In genomic region chr17:67779812-67780211, GRCm38 (mm10) we compare ENCODE assay signal across 7 mouse cellular contexts.
DNase-seq lines count a peak whose midpoint lies in the region; ATAC-seq and TF ChIP-seq lines count a peak whose summit lies in the region.

No protein-coding gene starts in this region.

- WGBS in forebrain, embryonic 13.5 days = 64% methylated on average over 4 of the region's 4 CpGs
- WGBS in limb, embryonic 10.5 days = 66% methylated on average over 4 of the region's 4 CpGs

- no peaks in the 10 kb centered on the region for H3K4me1 ChIP-seq in forebrain, embryonic 13.5 days
- H3K4me1 ChIP-seq in limb, embryonic 10.5 days = no peaks in the 10 kb centered on the region

- DNase-seq in left cerebral cortex, adult 2 months (ENCODE audit: extremely low spot score in 1 of 2, low spot score in 2 of 2) = no peak
- no peak for DNase-seq in left cerebral cortex, adult 18-20 months (ENCODE audit: low spot score in 2 of 2)
- peak; percentile 9 to 37 for DNase-seq in adrenal gland, postnatal 36 days
- peak; percentile 51 for DNase-seq in limb, embryonic 10.5 days (ENCODE audit: low spot score)
- DNase-seq in yolk sac, embryonic 10.5 days (ENCODE audit: low spot score) = peak; percentile 13
- no peak for DNase-seq in urinary bladder, postnatal 25 days (ENCODE audit: low spot score)

- no peak overlapping the region for H3K4me3 ChIP-seq in left cerebral cortex, adult 2 months
- H3K4me3 ChIP-seq in forebrain, embryonic 13.5 days = no peak overlapping the region
- H3K4me3 ChIP-seq in limb, embryonic 10.5 days = no peak overlapping the region

- no peak overlapping the region for H3K4me2 ChIP-seq in forebrain, embryonic 13.5 days

- no peaks in the 10 kb centered on the region for H3K9me3 ChIP-seq in forebrain, embryonic 13.5 days (replicated peaks)
- H3K9me3 ChIP-seq in limb, embryonic 10.5 days (replicated peaks) = no peaks in the 10 kb centered on the region

- peak; percentile 40 for TF ChIP-seq CTCF in left cerebral cortex, adult 2 months (IDR thresholded peaks at IDR 0.05)

- H3K27ac ChIP-seq in left cerebral cortex, adult 2 months = no peak overlapping the region
- H3K27ac ChIP-seq in forebrain, embryonic 13.5 days = no peak overlapping the region
- no peak overlapping the region for H3K27ac ChIP-seq in limb, embryonic 10.5 days

- intact Hi-C loops in left cerebral cortex, adult 2 months (cut with DNase I) = loop anchor here (5.0 kb wide), 1 partner anchor 128 kb away; no protein-coding TSS in a partner anchor

- 0 out of 2 replicates have a peak, but pooled peaks have one; percentile 24 for ATAC-seq in forebrain, embryonic 13.5 days

- H3K9ac ChIP-seq in forebrain, embryonic 13.5 days = no peak overlapping the region

- no peaks in the 10 kb centered on the region for H3K27me3 ChIP-seq in forebrain, embryonic 13.5 days
- H3K27me3 ChIP-seq in limb, embryonic 10.5 days (ENCODE audit: low read depth, poor library complexity, severe bottlenecking) = no peaks in the 10 kb centered on the region

- peaks cover 20% of the 10 kb centered on the region for H3K36me3 ChIP-seq in forebrain, embryonic 13.5 days (ENCODE audit: poor library complexity, severe bottlenecking)
- 0 out of 2 replicates have a peak, but pooled peaks cover 3% of the 10 kb centered on the region for H3K36me3 ChIP-seq in limb, embryonic 10.5 days

Comparison
In these comparisons a context has a peak if more than half of its experiments do, and no peak if none do; other contexts are left out.
1. DNase-seq: peak in adrenal gland, postnatal 36 days (2 of 2), limb, embryonic 10.5 days (single experiment) and yolk sac, embryonic 10.5 days (single experiment); none in left cerebral cortex, adult 2 months (0 of 2), left cerebral cortex, adult 18-20 months (0 of 2) and urinary bladder, postnatal 25 days (single experiment).